Mouse (Mus musculus) embryo, embryonic 11 days (tissue): Measurements from ENCODE around the gene Ints5.
A peak's percentile ranks its signal among the peaks of the same experiment; 100 is the strongest.
"Not testable (repeated sequence)": the region's sequence is repeated elsewhere in the genome, so short reads cannot be mapped to it uniquely, and the experiment has no call there.

Experiments
- DNase-seq: peaks from one replicate; pipeline ENCODE4 v3.0.0-alpha.2; 2015

The Ints5 gene

DNA sequence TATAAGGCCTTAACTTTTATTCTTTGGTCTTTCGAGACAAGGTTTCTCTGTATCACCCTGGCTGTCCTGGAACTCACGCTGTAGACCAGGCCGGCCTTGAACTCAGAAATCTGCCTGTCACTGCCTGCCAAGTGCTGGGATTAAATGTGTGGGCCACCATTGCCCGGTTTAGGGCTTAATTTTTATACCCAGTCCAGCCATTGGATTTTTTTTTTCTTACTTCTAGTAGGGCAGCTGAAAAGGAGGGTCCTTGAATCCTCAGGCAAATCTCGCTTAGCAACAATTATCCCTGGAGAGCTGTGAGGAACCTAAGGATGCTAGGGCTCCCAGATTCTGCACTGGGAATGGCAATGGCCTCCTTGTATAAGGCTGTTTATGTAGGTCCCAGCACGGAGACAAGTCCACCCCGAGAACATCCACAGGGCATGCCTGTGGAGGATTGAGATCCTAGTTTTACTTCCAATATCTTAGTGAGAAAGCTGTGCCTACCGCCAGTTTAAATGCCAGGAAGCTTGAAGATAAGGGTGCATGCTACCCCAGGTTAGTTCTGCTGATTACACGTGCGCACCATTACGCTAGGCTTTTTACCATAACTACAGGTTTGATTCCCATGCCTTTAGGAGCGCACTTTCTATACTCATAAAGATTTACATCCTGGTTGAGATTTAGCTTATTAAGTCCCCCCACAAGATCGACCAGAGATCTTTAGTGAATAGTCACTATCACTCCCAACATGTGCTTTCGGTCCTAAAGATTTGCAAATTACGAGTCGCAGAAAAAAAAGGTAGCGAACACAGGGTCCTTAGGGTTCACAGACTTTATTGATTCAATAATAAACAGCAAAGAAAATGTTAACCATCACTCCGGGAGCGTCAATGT is 5.0 kb upstream of the Ints5 start:
- no peak for DNase-seq

- peak; percentile 99 for DNase-seq
Measured at GRCm38 (mm10) chr19:8888511-8889385, 4.1 kb upstream of the Ints5 start, which contains the start of the genes 1810009A15Rik and Gm49416. TSS of gene 1810009A15Rik (plus strand) at chr19:8888853. TSS of gene Gm49416 (plus strand) at chr19:8888926.

- no peak for DNase-seq
Measured at GRCm38 (mm10) chr19:8895397-8895960, 2.7 kb downstream of the Ints5 start.

DNA sequence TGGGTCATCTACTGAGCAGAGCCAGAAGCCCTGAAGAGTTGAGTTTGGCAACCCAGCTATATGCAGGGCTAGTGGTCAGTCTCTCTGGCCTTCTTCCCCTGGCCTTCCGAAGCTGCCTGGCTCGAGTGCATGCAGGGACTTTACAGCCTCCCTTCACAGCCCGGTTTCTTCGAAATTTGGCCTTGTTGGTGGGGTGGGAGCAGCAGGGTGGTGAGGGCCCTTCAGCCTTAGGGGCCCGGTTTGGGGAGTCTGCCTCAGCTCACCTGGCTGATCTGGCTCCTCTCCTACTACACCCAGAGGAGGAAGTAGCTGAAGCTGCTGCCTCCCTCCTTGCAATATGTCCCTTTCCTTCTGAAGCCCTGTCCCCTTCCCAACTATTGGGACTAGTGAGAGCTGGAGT is 3.4 kb downstream of the Ints5 start:
- not testable (repeated sequence) for DNase-seq

DNA sequence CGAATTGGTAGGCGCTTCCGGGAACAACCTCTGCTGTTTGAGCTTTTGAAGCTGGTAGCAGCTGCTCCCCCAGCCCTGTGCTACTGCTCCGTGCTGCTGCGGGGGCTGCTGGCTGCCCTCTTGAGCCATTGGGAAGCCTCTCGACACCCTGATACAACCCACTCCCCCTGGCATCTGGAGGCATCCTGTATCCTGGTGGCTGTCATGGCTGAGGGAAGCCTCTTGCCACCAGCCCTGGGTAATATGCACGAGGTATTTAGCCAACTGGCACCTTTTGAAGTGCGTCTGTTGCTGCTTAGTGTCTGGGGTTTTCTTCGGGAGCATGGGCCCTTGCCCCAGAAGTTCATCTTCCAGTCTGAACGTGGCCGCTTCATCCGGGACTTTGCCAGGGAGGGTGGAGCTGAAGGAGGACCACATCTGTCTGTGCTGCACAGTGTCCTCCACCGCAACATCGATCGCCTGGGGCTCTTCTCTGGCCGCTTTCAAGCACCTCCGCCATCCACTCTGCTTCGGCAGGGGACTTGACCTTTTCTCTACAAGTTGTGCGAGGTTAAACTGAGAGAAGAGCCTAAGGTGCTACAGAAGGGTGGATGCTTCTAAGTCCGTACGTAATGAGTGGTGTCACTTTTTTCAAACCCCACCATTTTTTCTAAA is 4.5 kb downstream of the Ints5 start:
- DNase-seq: peak; percentile 44

GRCm38 (mm10) chr19:8897865-8898495 is 5.2 kb downstream of the Ints5 start, which contains the start of gene Ganab:
TSS of gene Ganab (plus strand) at chr19:8898071.
- DNase-seq: peak; percentile 100

GRCm38 (mm10) chr19:8898576-8898975 is 5.8 kb downstream of the Ints5 start:
- DNase-seq: no peak

DNA sequence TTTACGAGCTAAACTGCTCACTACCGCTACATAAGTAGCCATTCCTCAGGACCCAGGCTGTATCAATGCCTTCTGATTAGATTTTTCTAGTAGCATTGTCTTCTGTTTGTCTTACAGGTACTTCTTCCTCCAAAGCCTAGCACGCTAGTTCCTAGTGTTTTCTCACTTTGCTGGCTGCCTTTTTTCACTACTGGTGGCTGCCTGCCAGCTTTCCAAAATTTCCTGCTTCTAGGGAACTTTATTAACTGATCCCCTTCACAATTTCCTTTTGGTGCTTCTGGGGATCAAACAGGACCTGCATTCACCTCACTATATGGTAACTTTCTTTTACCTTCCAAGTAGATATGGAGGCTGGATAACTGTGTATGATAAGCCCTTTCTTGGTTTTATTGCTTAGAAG is 6.3 kb downstream of the Ints5 start:
- DNase-seq: no peak

- DNase-seq: no peak
Measured at GRCm38 (mm10) chr19:8903412-8903811, 10.6 kb downstream of the Ints5 start.

GRCm38 (mm10) chr19:8908531-8908930 is 15.7 kb downstream of the Ints5 start:
- no peak for DNase-seq

DNA sequence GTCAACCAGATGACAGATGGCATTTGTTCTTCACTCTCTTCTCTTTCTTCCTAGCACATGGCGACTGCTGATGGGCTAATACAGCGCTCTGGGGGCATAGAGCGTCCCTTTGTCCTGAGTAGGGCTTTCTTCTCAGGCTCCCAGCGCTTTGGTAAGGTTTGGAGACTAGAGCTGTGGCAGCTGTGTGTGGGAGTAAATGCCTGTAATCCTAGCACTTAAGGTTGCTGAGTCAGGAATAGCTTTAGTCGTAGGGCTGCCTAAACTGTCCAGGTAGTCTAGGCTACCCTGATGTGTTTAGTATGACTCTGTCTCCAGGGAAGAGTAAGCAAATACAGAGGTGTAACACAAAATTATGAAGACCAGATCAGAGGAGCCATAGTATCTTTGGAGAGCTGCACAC is 19.0 kb downstream of the Ints5 start:
- no peak for DNase-seq

GRCm38 (mm10) chr19:8914212-8914611 is 21.4 kb downstream of the Ints5 start:
- DNase-seq: no peak

GRCm38 (mm10) chr19:8919000-8919399 is 26.2 kb downstream of the Ints5 start:
- no peak for DNase-seq

- no peak for DNase-seq
Measured at GRCm38 (mm10) chr19:8919684-8920072, 26.9 kb downstream of the Ints5 start.

DNA sequence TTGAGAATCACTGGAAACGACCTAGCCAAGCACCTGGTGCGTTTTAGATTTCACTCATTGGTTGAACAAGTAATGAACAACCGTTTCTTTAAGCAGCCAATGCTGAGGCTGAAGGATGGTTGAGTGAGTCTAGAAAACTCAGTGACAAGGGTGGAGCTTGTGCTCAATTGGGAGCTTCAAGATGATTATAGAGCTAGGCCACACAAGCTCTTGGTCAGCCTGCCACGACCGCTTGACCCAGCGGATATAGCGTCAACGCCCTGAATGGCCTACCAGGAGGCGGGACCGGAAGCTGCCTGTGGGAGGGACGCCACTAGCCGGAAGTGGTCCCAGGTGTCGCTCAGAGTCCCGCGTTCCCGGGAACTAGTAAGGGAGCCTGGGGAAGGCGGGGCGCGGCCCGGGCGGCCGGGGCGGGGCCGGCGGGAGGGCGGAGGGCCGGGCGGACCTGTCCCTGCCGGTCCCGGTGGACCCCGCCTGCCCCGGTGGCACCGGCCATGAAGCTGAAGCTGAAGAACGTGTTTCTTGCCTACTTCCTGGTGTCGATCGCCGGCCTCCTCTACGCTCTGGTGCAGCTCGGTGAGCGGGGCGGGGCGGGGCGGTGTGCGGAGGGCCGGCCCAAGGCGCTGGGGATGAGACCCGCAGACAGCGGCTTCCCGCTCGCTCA is 27.4 kb downstream of the Ints5 start, which contains the start of gene B3gat3:
TSS of gene B3gat3 (plus strand) at position 302 of the 664 bp plus-strand sequence.
- DNase-seq: peak; percentile 97

- DNase-seq: peak; percentile 81
Measured at GRCm38 (mm10) chr19:8920836-8921291, 28.1 kb downstream of the Ints5 start.

- DNase-seq: no peak
Measured at GRCm38 (mm10) chr19:8921741-8922140, 28.9 kb downstream of the Ints5 start.

DNA sequence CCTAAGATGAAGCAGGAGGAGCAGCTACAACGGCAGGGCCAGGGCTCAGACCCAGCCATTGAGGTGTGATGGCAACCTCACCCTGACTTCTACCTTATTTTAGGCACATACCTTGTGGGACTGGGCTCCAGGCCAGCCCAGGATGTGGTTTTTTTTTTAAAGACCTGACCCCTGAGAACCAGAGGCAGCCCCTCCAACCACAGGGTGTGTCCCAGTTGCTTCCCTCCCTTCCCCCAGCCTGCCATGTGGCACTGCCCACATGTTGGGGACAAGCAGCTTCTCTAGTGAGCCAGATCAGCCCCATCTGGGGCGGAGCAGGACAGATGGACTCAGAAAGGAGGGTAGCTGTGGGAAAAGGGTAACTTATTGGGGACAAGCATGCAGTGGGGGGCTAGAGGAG is 34.0 kb downstream of the Ints5 start:
- DNase-seq: no peak

DNA sequence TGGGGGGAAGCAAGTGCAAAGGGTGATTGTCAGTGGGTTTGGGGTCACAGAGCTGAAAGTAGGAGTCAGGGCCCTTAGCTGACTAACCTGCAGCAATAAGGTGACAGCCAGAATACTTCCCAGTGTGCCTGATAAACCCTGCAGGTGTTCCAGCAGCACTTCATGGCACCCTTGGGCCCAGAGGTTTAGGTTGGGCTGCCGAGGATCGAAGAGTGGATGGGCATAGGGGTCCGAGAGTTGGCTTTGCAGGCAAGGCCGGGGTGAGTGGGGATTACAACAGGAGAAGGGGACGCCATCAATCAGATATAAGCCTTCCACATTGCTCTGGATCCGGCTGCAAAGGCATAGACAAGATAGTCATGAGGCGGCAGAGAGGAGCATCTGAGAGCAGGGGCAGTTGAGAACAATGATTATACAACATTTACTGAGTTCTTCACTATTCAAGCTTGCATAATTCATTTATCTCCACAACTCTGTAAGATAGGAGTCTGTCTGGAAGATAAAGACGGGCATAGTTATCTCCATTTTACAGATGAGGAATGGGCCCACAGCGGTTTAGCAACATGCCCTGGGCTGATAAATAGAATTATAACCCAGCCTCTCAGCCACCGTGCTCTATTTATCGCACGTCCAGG is 35.2 kb downstream of the Ints5 start:
- DNase-seq: no peak

DNA sequence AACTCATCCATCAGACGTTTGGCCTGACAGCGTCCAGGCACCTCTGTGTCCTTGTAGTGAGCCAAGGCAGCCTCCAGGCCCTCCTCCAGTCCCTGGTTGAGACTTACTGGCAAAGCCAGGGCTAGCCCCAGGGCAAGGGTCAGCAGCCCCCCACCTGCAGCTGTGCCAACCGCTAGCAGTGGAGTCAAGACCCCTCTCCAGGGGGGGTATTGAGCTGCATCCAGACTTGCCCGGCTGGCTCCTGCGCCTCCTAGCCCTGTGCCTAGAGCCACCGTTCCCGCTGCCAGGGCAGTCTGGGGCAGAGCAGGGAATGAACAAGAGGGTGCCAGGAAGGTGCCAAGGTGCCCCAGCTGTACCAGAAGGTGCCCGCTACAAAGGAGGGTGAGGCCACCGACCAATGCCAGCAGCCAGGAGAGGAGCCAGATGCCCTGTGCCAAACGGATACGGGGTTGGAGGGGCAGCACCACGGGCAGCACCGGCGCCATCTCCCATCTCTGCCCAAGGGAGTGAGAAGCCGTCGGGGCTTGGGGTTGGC is 36.0 kb downstream of the Ints5 start:
- no peak for DNase-seq
